Mouse (Mus musculus): ENCODE results near the gene Arl3. TPM values are rescaled to one million over a fixed set of nuclear protein-coding genes. Genes with fewer than 3 reads are reported as not detected.

The Arl3 gene
- polyA plus RNA-seq, 1 experiment from 2014 or later, result 246 TPM

DNA sequence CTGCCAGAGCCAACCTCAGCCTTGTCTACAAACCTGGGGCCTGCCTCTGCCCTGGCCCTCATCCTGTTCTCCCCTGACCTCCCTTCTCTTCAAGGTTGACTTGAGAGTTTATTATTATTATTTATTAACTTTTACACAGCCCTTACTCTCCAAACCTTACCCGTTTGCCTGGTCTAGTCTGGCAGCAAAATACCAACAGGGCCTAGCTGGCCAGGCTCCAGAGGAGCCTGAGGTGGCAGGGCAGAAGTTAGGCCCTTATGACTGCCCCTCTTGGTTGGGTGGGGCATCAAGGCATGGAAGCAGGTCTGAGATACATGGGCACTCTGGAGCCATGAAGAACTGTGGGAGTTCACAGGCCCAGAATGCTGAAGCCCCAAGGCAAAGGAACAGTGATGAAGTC lies 65.2 kb downstream of the Arl3 start:
- Histone ChIP-seq H3K4me3 (replicated peaks; ENCODE audit: low read length) (no peak overlapping the region), H3K27me3 (replicated peaks; ENCODE audit: control insufficient read depth, insufficient read depth, low read length) (no peaks in the 10 kb centered on the region), H3K4me2 (ENCODE audit: low read length) (peak overlapping the region; percentile 73), H3K27ac (ENCODE audit: low read length) (no peak overlapping the region; the same call in 1 of the 2 replicates), H3K4me1 (replicated peaks; ENCODE audit: control insufficient read depth, insufficient read depth, low read length) (peaks cover 61% of the 10 kb centered on the region), H3K9ac (replicated peaks; ENCODE audit: low read depth, low read length) (peak overlapping the region; percentile 56; the same call in 1 of the 2 replicates), H3K36me3 (ENCODE audit: control insufficient read depth, insufficient read depth) (peaks cover 15% of the 10 kb centered on the region), H3K9me3 (ENCODE audit: control insufficient read depth, low read length) (no peaks in the 10 kb centered on the region)
- 59% methylated on average over 1 of the region's 1 CpGs for WGBS
- no peak for ATAC-seq

- Histone ChIP-seq H3K4me1 (replicated peaks; ENCODE audit: control insufficient read depth, insufficient read depth, low read length) (peaks cover 61% of the 10 kb centered on the region), H3K9ac (replicated peaks; ENCODE audit: low read depth, low read length) (peak overlapping the region; percentile 56), H3K27me3 (replicated peaks; ENCODE audit: control insufficient read depth, insufficient read depth, low read length) (no peaks in the 10 kb centered on the region), H3K4me3 (replicated peaks; ENCODE audit: low read length) (peak overlapping the region; percentile 91), H3K36me3 (ENCODE audit: control insufficient read depth, insufficient read depth) (peaks cover 10% of the 10 kb centered on the region), H3K4me2 (ENCODE audit: low read length) (peak overlapping the region; percentile 73), H3K9me3 (ENCODE audit: control insufficient read depth, low read length) (no peaks in the 10 kb centered on the region), H3K27ac (ENCODE audit: low read length) (peak overlapping the region; percentile 65)
- WGBS, result 5% methylated on average over 8 of the region's 8 CpGs
- peak; percentile 29 for ATAC-seq
Measured at GRCm38 (mm10) chr19:46507181-46507581, 65.8 kb downstream of the Arl3 start.

- H3K4me3 ChIP-seq (replicated peaks; ENCODE audit: low read length), result peak overlapping the region; percentile 91
- H3K9ac ChIP-seq (replicated peaks; ENCODE audit: low read depth, low read length), result peak overlapping the region; percentile 56
- H3K36me3 ChIP-seq (ENCODE audit: control insufficient read depth, insufficient read depth), result peaks cover 6% of the 10 kb centered on the region; the same call in 1 of the 2 replicates
- H3K27ac ChIP-seq (ENCODE audit: low read length), result no peak overlapping the region
- no peaks in the 10 kb centered on the region for H3K27me3 ChIP-seq (replicated peaks; ENCODE audit: control insufficient read depth, insufficient read depth, low read length)
- no peaks in the 10 kb centered on the region for H3K9me3 ChIP-seq (ENCODE audit: control insufficient read depth, low read length)
- 47% methylated on average over 3 of the region's 3 CpGs for WGBS
- H3K4me1 ChIP-seq (replicated peaks; ENCODE audit: control insufficient read depth, insufficient read depth, low read length), result peaks cover 61% of the 10 kb centered on the region
- peak overlapping the region; percentile 73 for H3K4me2 ChIP-seq (ENCODE audit: low read length)
- ATAC-seq, result no peak
Measured at GRCm38 (mm10) chr19:46506372-46506717, 66.7 kb downstream of the Arl3 start.

DNA sequence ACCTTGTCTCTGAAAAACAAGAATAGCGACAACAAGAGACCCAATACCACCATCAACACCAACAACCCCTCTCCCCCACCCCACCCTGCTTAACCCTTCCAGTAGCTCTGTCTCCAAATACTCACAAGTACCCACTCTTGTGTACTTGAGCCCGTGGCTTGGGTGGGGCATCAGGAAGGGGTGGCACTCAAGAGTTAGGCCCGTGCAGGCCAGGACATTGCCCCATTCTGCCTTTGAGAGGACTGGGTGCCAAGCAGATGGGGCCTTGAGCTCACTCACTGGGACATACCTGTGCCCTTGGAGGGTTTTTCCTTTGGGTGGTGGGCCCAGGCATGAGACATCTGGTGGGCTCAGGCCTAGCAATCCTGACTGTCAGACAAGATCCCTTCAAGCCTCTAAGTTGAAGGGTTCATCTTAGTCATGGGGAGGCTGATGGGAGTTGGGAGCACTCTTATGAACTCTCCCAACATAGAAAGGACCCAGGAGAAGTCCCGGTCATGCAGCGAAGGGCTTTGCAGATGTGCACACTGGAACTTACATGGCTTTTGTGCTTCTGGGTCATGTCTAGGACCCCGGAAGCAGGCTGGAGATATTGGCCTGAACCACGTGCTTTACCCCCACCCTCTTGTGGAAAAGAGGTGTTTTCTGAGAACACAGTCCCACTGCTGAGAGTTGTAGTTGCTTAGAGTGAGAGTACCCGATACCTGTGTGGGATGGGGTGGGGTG lies 67.2 kb downstream of the Arl3 start:
- peaks cover 6% of the 10 kb centered on the region; the same call in 1 of the 2 replicates for H3K36me3 ChIP-seq (ENCODE audit: control insufficient read depth, insufficient read depth)
- peak overlapping the region; percentile 91 for H3K4me3 ChIP-seq (replicated peaks; ENCODE audit: low read length)
- peaks cover 61% of the 10 kb centered on the region for H3K4me1 ChIP-seq (replicated peaks; ENCODE audit: control insufficient read depth, insufficient read depth, low read length)
- H3K27me3 ChIP-seq (replicated peaks; ENCODE audit: control insufficient read depth, insufficient read depth, low read length), result no peaks in the 10 kb centered on the region
- ATAC-seq, result no peak
- H3K27ac ChIP-seq (ENCODE audit: low read length), result no peak overlapping the region
- no peaks in the 10 kb centered on the region for H3K9me3 ChIP-seq (ENCODE audit: control insufficient read depth, low read length)
- H3K9ac ChIP-seq (replicated peaks; ENCODE audit: low read depth, low read length), result peak overlapping the region; percentile 56; the same call in 1 of the 2 replicates
- WGBS, result 79% methylated on average over 8 of the region's 8 CpGs
- peak overlapping the region; percentile 73 for H3K4me2 ChIP-seq (ENCODE audit: low read length)

DNA sequence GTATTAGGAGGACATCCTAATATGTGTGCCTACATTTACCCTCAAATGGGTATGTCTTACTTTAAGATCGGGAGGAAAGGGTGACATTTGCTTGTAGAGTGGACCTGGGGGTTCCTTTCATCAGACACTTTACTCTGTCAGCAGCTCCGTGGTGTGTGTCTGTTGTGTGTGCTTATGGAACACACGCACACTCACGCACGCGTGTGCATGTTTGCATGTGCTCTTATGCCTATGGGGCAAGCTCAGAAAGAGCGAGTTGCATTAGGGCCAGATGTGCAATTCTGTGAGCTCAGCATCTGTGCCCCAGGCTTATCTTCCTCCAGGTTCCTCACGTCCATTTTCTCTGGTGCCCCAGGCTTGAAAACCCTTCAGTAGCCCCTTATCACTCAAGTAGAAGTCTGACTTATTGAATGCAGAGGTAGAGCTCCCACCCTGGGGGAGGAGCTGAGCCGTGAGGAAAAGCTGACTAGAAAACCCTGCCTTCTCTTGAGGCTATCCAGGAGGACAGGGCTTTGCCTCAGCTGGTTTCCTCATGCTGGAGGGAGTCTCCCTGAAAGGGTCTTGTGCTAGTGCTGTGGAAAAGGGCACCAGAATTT lies 68.1 kb downstream of the Arl3 start:
- Histone ChIP-seq H3K4me1 (replicated peaks; ENCODE audit: control insufficient read depth, insufficient read depth, low read length) (peaks cover 55% of the 10 kb centered on the region), H3K27ac (ENCODE audit: low read length) (0 out of 2 replicates have a peak overlapping the region, but pooled peaks have one; percentile 8), H3K9me3 (ENCODE audit: control insufficient read depth, low read length) (no peaks in the 10 kb centered on the region), H3K9ac (replicated peaks; ENCODE audit: low read depth, low read length) (peak overlapping the region; percentile 97), H3K36me3 (ENCODE audit: control insufficient read depth, insufficient read depth) (peaks cover 6% of the 10 kb centered on the region; the same call in 1 of the 2 replicates), H3K4me2 (ENCODE audit: low read length) (peak overlapping the region; percentile 73), H3K4me3 (replicated peaks; ENCODE audit: low read length) (peak overlapping the region; percentile 91), H3K27me3 (replicated peaks; ENCODE audit: control insufficient read depth, insufficient read depth, low read length) (no peaks in the 10 kb centered on the region)
- no peak for ATAC-seq
- 58% methylated on average over 9 of the region's 9 CpGs for WGBS

- Histone ChIP-seq H3K36me3 (ENCODE audit: control insufficient read depth, insufficient read depth) (peaks cover 6% of the 10 kb centered on the region; the same call in 1 of the 2 replicates), H3K4me3 (replicated peaks; ENCODE audit: low read length) (peak overlapping the region; percentile 91), H3K9me3 (ENCODE audit: control insufficient read depth, low read length) (no peaks in the 10 kb centered on the region), H3K27ac (ENCODE audit: low read length) (peak overlapping the region; percentile 100), H3K4me2 (ENCODE audit: low read length) (peak overlapping the region; percentile 73), H3K9ac (replicated peaks; ENCODE audit: low read depth, low read length) (peak overlapping the region; percentile 97), H3K27me3 (replicated peaks; ENCODE audit: control insufficient read depth, insufficient read depth, low read length) (no peaks in the 10 kb centered on the region), H3K4me1 (replicated peaks; ENCODE audit: control insufficient read depth, insufficient read depth, low read length) (peaks cover 48% of the 10 kb centered on the region)
- ATAC-seq, result no peak
- WGBS, result 0% methylated on average over 4 of the region's 4 CpGs
Measured at GRCm38 (mm10) chr19:46504085-46504552, 68.9 kb downstream of the Arl3 start.

- Histone ChIP-seq H3K9ac (replicated peaks; ENCODE audit: low read depth, low read length) (peak overlapping the region; percentile 97), H3K4me2 (ENCODE audit: low read length) (peak overlapping the region; percentile 73), H3K9me3 (ENCODE audit: control insufficient read depth, low read length) (no peaks in the 10 kb centered on the region), H3K27ac (ENCODE audit: low read length) (peak overlapping the region; percentile 100), H3K4me3 (replicated peaks; ENCODE audit: low read length) (peak overlapping the region; percentile 91), H3K4me1 (replicated peaks; ENCODE audit: control insufficient read depth, insufficient read depth, low read length) (peaks cover 45% of the 10 kb centered on the region), H3K27me3 (replicated peaks; ENCODE audit: control insufficient read depth, insufficient read depth, low read length) (no peaks in the 10 kb centered on the region), H3K36me3 (ENCODE audit: control insufficient read depth, insufficient read depth) (peaks cover 6% of the 10 kb centered on the region; the same call in 1 of the 2 replicates)
- ATAC-seq, result 0 out of 2 replicates have a peak, but pooled peaks have one; percentile 4
- WGBS, result 0% methylated on average over 21 of the region's 21 CpGs
Measured at GRCm38 (mm10) chr19:46503351-46504084, 69.5 kb downstream of the Arl3 start.

- WGBS, result under 1% methylated on average over 53 of the region's 53 CpGs
Measured at GRCm38 (mm10) chr19:46502471-46503166, 70.4 kb downstream of the Arl3 start.

More at GRCm38 (mm10) chr19:46502471-46503166, 70.4 kb downstream of the Arl3 start:
- Histone ChIP-seq H3K9me3 (ENCODE audit: control insufficient read depth, low read length) (no peaks in the 10 kb centered on the region), H3K9ac (replicated peaks; ENCODE audit: low read depth, low read length) (peak overlapping the region; percentile 97), H3K36me3 (ENCODE audit: control insufficient read depth, insufficient read depth) (0 out of 2 replicates have a peak, but pooled peaks cover under 1% of the 10 kb centered on the region), H3K4me1 (replicated peaks; ENCODE audit: control insufficient read depth, insufficient read depth, low read length) (peaks cover 36% of the 10 kb centered on the region), H3K27ac (ENCODE audit: low read length) (peak overlapping the region; percentile 100), H3K4me2 (ENCODE audit: low read length) (peak overlapping the region; percentile 73), H3K27me3 (replicated peaks; ENCODE audit: control insufficient read depth, insufficient read depth, low read length) (no peaks in the 10 kb centered on the region), H3K4me3 (replicated peaks; ENCODE audit: low read length) (peak overlapping the region; percentile 91)
- ATAC-seq, result 0 out of 2 replicates have a peak, but pooled peaks have one; percentile 2

All from forebrain, embryonic 16.5 days (tissue).